Mouse (Mus musculus) thymus, postnatal 0 days (tissue): ENCODE data around the gene Wfikkn2. TPM values are rescaled to one million over a fixed set of nuclear protein-coding genes. Genes with fewer than 3 reads are reported as not detected.
A peak's percentile ranks its signal among the peaks of the same experiment; 100 is the strongest.

ENCODE experiments used
- DNase-seq: peaks from one replicate; pipeline ENCODE4 v3.0.0-alpha.2; 2015; ENCODE audit warnings: low spot score
- polyA plus RNA-seq: library from polyadenylated mRNA; unstranded; fragments of >200 nt; fragmentation: Nextera tagmentation; extraction: Ambion mirVana; gene quantifications from 2 replicates; pipeline ENCODE4 v1.2.1, GENCODE M21; 2015

The Wfikkn2 gene
- polyA plus RNA-seq, 1 experiment from 2014 or later = 17.5 TPM

- DNase-seq = no peak
Measured at GRCm38 (mm10) chr11:94228416-94228815, 17.4 kb downstream of the Wfikkn2 start.

- DNase-seq = peak; percentile 48
Measured at GRCm38 (mm10) chr11:94225985-94226384, 19.8 kb downstream of the Wfikkn2 start.

GRCm38 (mm10) chr11:94223531-94223930 is 22.3 kb downstream of the Wfikkn2 start:
- no peak for DNase-seq

GRCm38 (mm10) chr11:94221257-94221656 is 24.5 kb downstream of the Wfikkn2 start:
- DNase-seq = no peak

GRCm38 (mm10) chr11:94216247-94216646 is 29.6 kb downstream of the Wfikkn2 start:
- DNase-seq = no peak

GRCm38 (mm10) chr11:94215581-94215980 is 30.2 kb downstream of the Wfikkn2 start:
- no peak for DNase-seq

GRCm38 (mm10) chr11:94213735-94214594 is 31.8 kb downstream of the Wfikkn2 start:
- DNase-seq = no peak

- no peak for DNase-seq
Measured at GRCm38 (mm10) chr11:94212997-94213396, 32.8 kb downstream of the Wfikkn2 start.

GRCm38 (mm10) chr11:94212489-94212836 is 33.3 kb downstream of the Wfikkn2 start:
- no peak for DNase-seq

GRCm38 (mm10) chr11:94211651-94212488 is 33.9 kb downstream of the Wfikkn2 start:
- DNase-seq = peak; percentile 20

GRCm38 (mm10) chr11:94211124-94211603 is 34.6 kb downstream of the Wfikkn2 start, which contains the start of gene Tob1:
Gene Tob1, plus strand, starts transcription at chr11:94211454.
- DNase-seq = peak; percentile 99

GRCm38 (mm10) chr11:94210191-94211086 is 35.4 kb downstream of the Wfikkn2 start:
- DNase-seq = peak; percentile 87

- no peak for DNase-seq
Measured at GRCm38 (mm10) chr11:94209695-94210131, 36.1 kb downstream of the Wfikkn2 start.

- no peak for DNase-seq
Measured at GRCm38 (mm10) chr11:94208811-94209675, 36.8 kb downstream of the Wfikkn2 start.

GRCm38 (mm10) chr11:94206398-94207114 is 39.2 kb downstream of the Wfikkn2 start:
- no peak for DNase-seq

GRCm38 (mm10) chr11:94203066-94203465 is 42.7 kb downstream of the Wfikkn2 start:
- DNase-seq = no peak

GRCm38 (mm10) chr11:94202106-94202505 is 43.7 kb downstream of the Wfikkn2 start:
- no peak for DNase-seq

GRCm38 (mm10) chr11:94200422-94200821 is 45.4 kb downstream of the Wfikkn2 start:
- DNase-seq = no peak

- no peak for DNase-seq
Measured at GRCm38 (mm10) chr11:94199771-94200170, 46.0 kb downstream of the Wfikkn2 start.
